Mouse (Mus musculus): ENCODE measurements around the gene Ltn1. TPM values are rescaled to one million over a fixed set of nuclear protein-coding genes. Genes with fewer than 3 reads are reported as not detected.

The Ltn1 gene
- total and polyA plus RNA-seq, 2 experiments from 2014 or later: 19.1 to 22.1 TPM

GRCm38 (mm10) chr16:87341043-87341572 is 91.3 kb downstream of the Ltn1 start:
- no peak for DNase-seq
- Histone ChIP-seq H3K36me3 (ENCODE audit: insufficient read depth) (no peaks in the 10 kb centered on the region), H3K4me3 (ENCODE audit: low read depth, low read length) (no peak overlapping the region), H3K4me1 (ENCODE audit: insufficient read depth) (no peaks in the 10 kb centered on the region), H3K9me3 (ENCODE audit: low read length) (no peaks in the 10 kb centered on the region), H3K27ac (ENCODE audit: low read depth, low read length) (no peak overlapping the region), H3K9ac (no peak overlapping the region), H3K4me2 (ENCODE audit: low read depth) (no peak overlapping the region), H3K27me3 (ENCODE audit: insufficient read depth, low read length) (no peaks in the 10 kb centered on the region)
- ATAC-seq: no peak
- WGBS: 84% methylated on average over 6 of the region's 6 CpGs
- no peak for TF ChIP-seq CTCF (IDR thresholded peaks at IDR 0.05; ENCODE audit: low read depth)

GRCm38 (mm10) chr16:87334756-87335155 is 97.7 kb downstream of the Ltn1 start:
- Histone ChIP-seq H3K9ac (no peak overlapping the region), H3K27me3 (ENCODE audit: insufficient read depth, low read length) (no peaks in the 10 kb centered on the region), H3K4me3 (ENCODE audit: low read depth, low read length) (no peak overlapping the region), H3K9me3 (ENCODE audit: low read length) (no peaks in the 10 kb centered on the region), H3K27ac (ENCODE audit: low read depth, low read length) (no peak overlapping the region), H3K4me1 (ENCODE audit: insufficient read depth) (no peaks in the 10 kb centered on the region), H3K4me2 (ENCODE audit: low read depth) (no peak overlapping the region), H3K36me3 (ENCODE audit: insufficient read depth) (no peaks in the 10 kb centered on the region)
- TF ChIP-seq CTCF (IDR thresholded peaks at IDR 0.05; ENCODE audit: low read depth): no peak
- WGBS: 92% methylated on average over 3 of the region's 3 CpGs
- DNase-seq (no peak), ATAC-seq (no peak)

DNA sequence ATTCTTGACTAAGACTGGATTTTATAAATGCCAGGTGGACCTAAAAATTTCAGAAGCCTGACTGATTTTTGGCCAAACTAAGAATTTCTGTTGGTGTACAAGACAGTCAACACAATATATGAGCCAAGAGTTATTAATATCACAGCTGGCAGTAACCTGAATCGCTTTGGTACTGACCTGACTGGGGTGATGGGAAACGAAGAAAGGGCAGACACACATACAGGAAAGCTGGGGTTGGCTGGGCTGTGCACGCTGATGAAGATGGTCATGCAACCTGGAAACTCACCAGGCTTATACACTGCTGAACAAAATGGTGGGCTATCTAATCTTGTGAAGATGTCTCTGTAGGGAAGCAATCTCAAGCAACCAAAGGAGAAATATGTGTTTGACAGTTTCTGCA is 102.4 kb downstream of the Ltn1 start:
- H3K4me3 ChIP-seq (ENCODE audit: low read depth, low read length): no peak overlapping the region
- H3K36me3 ChIP-seq (ENCODE audit: insufficient read depth): no peaks in the 10 kb centered on the region
- no peak for DNase-seq
- no peaks in the 10 kb centered on the region for H3K4me1 ChIP-seq (ENCODE audit: insufficient read depth)
- no peaks in the 10 kb centered on the region for H3K27me3 ChIP-seq (ENCODE audit: insufficient read depth, low read length)
- no peaks in the 10 kb centered on the region for H3K9me3 ChIP-seq (ENCODE audit: low read length)
- no peak for TF ChIP-seq CTCF (IDR thresholded peaks at IDR 0.05; ENCODE audit: low read depth)
- ATAC-seq: no peak
- no peak overlapping the region for H3K9ac ChIP-seq
- no peak overlapping the region for H3K4me2 ChIP-seq (ENCODE audit: low read depth)
- no peak overlapping the region for H3K27ac ChIP-seq (ENCODE audit: low read depth, low read length)
- 93% methylated on average over 3 of the region's 3 CpGs for WGBS

Other genes starting within 250 kb of the Ltn1 start
- gene N6amt1, start 78.4 kb downstream of the Ltn1 start, total RNA-seq (2014; rRNA removed): 16.5 and 16.6 TPM in 2 replicates
- gene N6amt1, start 78.4 kb downstream of the Ltn1 start, polyA plus RNA-seq (2015; fragmentation: Nextera tagmentation; extraction: Ambion mirVana): 23.0 and 32.2 TPM in 2 replicates
- 8.2 and 11.0 TPM in 2 replicates for gene Rwdd2b, start 8.0 kb upstream of the Ltn1 start, total RNA-seq (2014; rRNA removed)
- gene Rwdd2b, start 8.0 kb upstream of the Ltn1 start, polyA plus RNA-seq (2015; fragmentation: Nextera tagmentation; extraction: Ambion mirVana): 13.7 and 18.0 TPM in 2 replicates
- 51.9 and 66.0 TPM in 2 replicates for gene Usp16, start 22.1 kb upstream of the Ltn1 start, total RNA-seq (2014; rRNA removed)
- 42.9 and 46.2 TPM in 2 replicates for gene Usp16, start 22.1 kb upstream of the Ltn1 start, polyA plus RNA-seq (2015; fragmentation: Nextera tagmentation; extraction: Ambion mirVana)
- gene Cct8, start 63.3 kb upstream of the Ltn1 start, total RNA-seq (2014; rRNA removed): 211 and 215 TPM in 2 replicates
- 351 and 371 TPM in 2 replicates for gene Cct8, start 63.3 kb upstream of the Ltn1 start, polyA plus RNA-seq (2015; fragmentation: Nextera tagmentation; extraction: Ambion mirVana)
- gene Map3k7cl, start 120.7 kb upstream of the Ltn1 start, total RNA-seq (2014; rRNA removed): 0.15 TPM in 1 of 2 replicates, not detected in the other
- gene Map3k7cl, start 120.7 kb upstream of the Ltn1 start, polyA plus RNA-seq (2015; fragmentation: Nextera tagmentation; extraction: Ambion mirVana): not detected in 2 replicates

Measured in forebrain, postnatal 0 days (tissue).